Mouse (Mus musculus): ENCODE results near the gene Josd2.

GRCm38 (mm10) chr7:44461503-44462217 is 6.1 kb upstream of the Josd2 start:
- TF ChIP-seq CTCF (IDR thresholded peaks at IDR 0.05; ENCODE audit: low read depth) (no peak), EP300 (optimal IDR thresholded peaks at IDR 0.05) (no peak)
